Mouse (Mus musculus): ENCODE results near the gene Las1l.
"Not testable (repeated sequence)": the region's sequence is repeated elsewhere in the genome, so short reads cannot be mapped to it uniquely, and the experiment has no call there.

GRCm38 (mm10) chrX:95957461-95957860 is 699 bp upstream of the Las1l start:
- TF ChIP-seq CTCF (IDR thresholded peaks at IDR 0.05; ENCODE audit: borderline replicate concordance, extremely low read depth, insufficient read depth, insufficient read length); POLR2A (IDR thresholded peaks at IDR 0.05; ENCODE audit: borderline replicate concordance, extremely low read depth, insufficient read depth, insufficient read length, poor library complexity, severe bottlenecking): not testable (repeated sequence)

All from brain, embryonic 14.5 days (tissue).